Mouse (Mus musculus): Measurements from ENCODE around the gene Hist1h2ad.

GRCm38 (mm10) chr13:23604452-23604851, 30.3 kb downstream of the Hist1h2ad start:
- TF ChIP-seq CTCF (IDR thresholded peaks at IDR 0.05; ENCODE audit: low read depth) (no peak), EP300 (IDR thresholded peaks at IDR 0.05; ENCODE audit: low read depth) (no peak)
